Mouse (Mus musculus) frontal cortex, postnatal 25 days (tissue): Measurements from ENCODE around the gene Itsn1.

ENCODE experiments used
- DNase-seq, 2 experiments: peaks; one replicate each; pipeline ENCODE4 v3.0.0; 2022; ENCODE audit warnings: low spot score in 2 of 2

The Itsn1 gene

GRCm38 (mm10) chr16:91730446-91730845 is 1.4 kb downstream of the Itsn1 start:
- DNase-seq = no peak

- no peak for DNase-seq
These were observed 3.7 kb downstream of the Itsn1 start for GRCm38 (mm10) chr16:91732816-91733215.

GRCm38 (mm10) chr16:91734771-91735170 is 5.7 kb downstream of the Itsn1 start:
- DNase-seq = no peak

- no peak for DNase-seq
These were observed 7.2 kb downstream of the Itsn1 start for GRCm38 (mm10) chr16:91736046-91736816.

DNA sequence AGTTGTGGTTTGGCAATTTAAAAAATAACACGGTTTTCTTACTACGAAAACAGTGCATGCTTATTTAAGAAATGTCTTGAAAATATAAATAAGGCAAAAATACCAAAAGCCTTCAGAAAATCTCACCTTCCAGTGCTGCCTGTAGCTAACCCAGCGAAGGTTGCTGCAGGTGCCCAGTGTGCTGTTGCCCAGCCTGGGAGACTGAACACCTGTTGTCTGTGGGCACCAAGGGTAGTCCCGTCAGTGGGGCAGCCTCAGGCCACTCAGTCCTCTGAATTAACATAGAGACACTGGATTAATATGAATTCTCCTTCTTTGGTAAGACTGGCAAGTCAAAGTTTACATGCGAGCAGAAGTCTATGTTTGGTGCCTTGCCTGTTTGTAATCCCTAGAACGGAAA is 9.4 kb downstream of the Itsn1 start:
- DNase-seq = no peak

GRCm38 (mm10) chr16:91740184-91740917 is 11.3 kb downstream of the Itsn1 start:
- DNase-seq = no peak

DNA sequence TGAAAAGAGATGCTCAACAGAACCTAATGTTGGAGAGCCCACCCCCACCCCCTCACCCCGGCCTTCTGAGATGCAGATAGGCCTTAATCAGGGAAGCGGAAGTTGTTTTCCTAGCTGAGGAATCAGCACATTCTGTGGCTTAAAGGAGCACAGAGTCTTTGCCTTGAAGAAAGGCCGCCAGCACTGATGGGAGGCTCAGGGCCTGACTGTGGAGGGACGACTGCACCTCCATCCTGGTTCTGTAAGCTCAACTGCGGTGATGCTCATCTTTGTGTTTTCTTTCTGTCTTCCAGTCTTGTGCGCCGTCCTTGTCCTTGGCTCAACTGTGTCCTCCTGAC is 11.8 kb downstream of the Itsn1 start:
- no peak for DNase-seq

DNA sequence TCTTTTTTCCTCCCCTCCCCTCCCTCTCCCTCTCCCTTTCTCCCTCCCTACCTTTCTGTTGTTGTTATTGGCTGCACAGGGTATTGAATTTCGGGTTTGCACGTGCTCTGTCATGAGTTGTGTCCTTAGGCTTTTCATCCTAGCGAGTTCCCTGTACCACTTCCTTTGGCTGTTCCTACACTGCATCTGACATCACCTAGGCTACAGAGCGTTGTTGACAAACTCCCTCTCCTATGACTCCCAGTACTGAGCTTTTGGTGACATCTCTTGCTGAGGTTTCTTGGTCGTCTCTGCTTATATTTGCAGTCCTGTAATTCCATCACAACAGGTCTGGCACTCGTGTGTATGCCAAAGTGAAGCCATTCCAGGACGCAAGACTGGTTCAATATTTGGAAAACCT is 14.0 kb downstream of the Itsn1 start:
- no peak for DNase-seq

DNA sequence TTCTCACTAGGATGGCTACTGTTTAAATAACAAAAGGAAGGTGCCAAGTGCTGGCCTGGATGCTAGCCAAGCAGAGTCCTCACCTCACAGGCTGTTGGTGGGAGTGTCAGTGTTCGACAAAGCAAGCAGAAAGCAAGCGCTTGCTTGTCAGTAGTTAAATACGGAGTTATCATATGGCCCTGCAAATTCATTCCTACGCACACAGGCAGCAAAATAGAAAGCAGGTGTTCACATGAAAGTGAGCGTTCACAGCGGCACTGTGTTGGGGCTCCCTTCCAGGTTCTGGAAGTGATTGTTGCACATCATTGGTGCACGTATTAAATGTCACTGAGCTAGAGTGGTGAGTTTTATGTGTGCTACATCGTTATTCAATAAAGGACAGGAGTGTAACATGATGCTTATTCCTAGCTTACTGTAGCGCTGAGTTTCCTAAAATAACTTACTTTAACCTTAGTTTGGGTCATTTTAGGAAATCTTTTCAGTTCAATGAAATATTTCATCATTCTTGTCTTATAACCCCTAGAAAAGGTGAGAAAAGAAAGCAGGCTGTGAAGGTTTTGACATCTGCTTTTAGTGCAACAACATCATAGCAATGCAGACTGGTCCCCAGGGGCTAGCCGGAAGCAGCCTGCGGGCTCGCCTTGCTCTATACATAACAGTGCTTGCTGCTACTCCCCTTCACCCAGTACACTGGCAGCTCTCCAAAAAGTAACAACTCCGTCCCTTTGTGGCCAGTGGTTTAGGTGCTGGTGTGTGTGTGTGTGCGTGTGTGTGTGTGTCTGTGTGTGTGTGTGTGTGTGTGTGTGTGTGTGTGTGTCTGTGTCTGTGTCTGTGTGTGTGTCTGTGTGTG is 17.2 kb downstream of the Itsn1 start:
- no peak for DNase-seq

- no peak for DNase-seq
These were observed 18.5 kb downstream of the Itsn1 start for GRCm38 (mm10) chr16:91747567-91747966.

DNA sequence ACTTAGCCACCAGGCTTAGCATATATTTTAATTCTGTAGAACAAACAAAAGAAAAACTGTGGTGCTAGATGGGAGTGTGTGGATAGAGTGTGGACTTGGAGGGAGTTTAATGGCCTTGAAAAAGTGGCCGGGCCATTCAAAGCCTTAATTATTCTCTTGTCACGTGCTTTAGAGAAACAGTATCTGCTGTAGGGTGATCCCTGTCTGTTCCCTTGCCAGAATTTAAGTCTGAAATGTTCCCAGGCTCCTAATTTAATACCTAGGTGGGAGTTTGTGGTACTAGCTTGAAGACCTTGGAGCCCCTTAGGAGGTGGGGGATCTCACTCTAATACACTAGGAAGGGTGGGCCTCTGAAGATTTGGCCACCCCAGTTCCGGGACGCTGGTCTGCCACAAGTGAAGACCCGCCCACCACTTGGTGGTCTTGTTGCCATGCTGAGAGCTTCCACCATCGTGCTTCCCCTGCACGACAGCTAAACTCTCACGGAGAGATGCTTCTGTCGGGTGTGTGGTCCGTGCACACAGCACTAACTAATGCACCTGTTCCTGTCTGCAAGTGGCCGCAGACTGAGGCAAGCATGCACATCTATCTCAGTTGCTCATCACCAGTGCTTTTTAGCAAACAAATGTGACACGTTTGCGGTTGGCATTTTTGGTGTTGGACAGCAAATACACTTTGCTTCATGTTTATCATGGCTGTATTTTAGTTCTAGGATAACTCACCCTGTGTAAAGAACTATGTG is 22.7 kb downstream of the Itsn1 start:
- no peak for DNase-seq

DNA sequence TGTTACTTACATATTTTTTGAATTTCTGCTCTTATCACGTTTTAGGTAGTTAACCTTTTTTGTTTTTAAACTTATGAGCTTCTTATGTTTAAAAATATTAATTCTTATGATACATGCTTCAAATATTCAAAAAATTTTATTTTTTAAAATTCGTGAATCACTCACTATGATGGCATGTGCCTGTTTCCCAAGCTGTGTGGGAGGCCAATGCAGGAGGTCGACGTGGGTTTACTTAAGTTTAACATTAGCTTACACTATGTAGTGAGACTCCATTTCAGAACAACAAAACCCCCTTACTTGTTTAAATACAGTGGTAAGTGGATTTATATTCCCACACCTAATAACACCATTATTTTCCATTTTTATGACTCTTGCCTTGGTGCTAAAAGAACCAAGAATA is 24.5 kb downstream of the Itsn1 start:
- no peak for DNase-seq

DNA sequence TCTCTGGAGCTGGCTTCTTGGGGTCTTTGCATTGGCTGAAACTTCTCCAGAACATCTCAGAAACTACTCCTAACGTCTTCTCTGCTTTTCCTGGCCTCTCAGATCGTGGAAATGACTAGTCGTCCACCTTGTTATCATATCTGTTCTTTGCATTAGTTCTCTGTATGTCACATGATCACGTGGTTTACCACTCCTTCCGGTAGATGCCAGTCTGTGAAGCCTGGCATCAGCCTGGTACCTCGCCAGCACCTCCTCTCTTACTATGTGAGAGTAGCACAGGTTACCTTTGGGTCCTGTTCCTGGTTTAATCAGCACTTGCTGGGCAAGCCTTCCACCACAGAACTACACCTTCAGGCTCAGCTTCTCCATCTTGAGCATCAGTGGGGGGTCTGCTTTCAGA is 25.9 kb downstream of the Itsn1 start:
- DNase-seq = no peak

DNA sequence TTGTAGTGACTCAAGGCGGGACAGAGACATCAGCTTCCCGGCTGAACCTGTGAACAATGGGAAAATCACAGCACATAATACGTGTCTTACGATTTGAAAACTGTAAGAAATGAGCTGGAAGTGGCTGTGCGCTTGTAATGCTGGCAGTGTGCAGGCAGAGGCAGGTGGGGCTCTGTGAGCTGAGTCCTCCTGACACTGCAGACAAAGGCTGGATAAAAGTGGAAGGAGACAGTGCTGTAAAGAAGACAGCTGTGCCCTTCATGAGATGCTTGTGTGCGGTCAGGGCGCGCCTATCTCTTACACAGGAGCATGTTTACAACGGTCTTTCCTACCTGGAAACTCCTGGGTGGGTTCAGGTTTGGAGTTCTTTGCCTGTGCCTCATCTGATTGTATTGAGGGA is 32.1 kb downstream of the Itsn1 start:
- no peak for DNase-seq

DNA sequence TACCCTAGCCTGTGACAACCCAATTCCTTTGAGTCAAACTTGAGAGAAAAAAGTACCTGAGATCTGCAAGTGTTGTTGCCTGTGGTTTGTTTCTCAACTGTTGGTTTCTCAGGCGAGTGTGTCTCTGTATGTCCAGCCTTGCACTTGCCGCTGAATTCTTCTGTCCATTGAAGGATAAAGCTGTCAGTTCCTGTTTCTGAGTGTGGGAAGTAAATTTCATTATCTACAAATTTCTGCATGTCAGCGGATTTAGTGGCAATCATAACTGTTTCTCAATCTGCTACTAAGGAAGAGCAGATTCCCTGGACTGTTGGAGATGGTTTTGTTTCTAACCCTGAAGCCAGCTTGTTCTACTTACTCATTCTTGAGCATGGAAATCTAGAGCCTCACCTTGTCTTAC is 32.7 kb downstream of the Itsn1 start:
- DNase-seq = no peak

DNA sequence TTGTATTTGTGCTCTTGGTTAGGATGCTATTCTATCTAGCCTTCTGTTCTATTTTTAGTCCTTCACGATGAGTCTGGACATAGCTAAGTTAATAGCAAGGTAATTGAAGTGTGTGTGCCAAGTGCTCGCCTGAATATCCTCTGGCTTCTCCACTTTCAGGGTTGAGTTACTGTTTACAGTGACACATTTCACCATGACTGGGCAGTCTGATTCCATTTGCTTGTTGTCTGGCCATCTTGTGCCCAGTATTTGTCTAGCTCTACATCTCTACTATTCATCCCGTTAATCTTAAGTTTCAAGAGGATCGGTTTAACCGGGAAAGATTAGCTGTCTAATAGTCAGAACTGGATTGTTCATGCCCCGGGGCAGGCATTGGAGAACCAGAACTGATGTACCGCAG is 33.4 kb downstream of the Itsn1 start:
- no peak for DNase-seq

- no peak for DNase-seq
These were observed 34.9 kb downstream of the Itsn1 start for GRCm38 (mm10) chr16:91763975-91764374.

- no peak for DNase-seq
These were observed 35.3 kb downstream of the Itsn1 start for GRCm38 (mm10) chr16:91764414-91764813.

DNA sequence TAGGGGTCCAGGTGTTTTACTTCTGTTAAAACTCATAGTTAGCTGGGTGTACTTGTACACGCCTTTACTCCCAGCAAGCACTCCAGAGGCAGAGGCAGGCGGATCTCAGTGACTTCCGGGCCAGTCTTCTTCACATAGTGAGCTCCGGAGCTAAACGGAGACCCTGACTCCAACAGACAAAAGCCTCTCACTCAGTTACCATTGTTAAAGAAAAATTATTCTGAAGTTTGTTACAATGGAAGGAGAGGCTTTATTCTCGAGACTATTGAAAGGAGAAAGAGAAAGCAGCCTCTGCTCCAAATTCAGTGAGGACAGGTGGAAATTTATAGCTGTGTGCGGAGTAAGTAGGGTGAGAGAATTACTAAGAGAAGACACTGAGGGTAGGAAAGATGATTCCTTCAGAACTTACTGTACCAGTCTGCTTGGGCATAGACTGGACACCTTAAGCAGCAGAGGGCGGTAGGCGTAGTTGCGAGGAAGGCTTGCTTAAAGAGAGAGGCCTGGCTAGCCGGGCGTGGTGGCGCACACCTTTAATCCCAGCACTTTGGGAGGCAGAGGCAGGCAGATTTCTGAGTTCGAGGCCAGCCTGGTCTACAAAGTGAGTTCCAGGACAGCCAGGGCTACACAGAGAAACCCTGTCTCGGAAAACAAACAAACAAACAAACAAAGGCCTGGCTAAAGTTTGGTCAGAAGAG is 36.2 kb downstream of the Itsn1 start:
- no peak for DNase-seq

GRCm38 (mm10) chr16:91765816-91766210 is 36.7 kb downstream of the Itsn1 start:
- no peak for DNase-seq

- no peak for DNase-seq
These were observed 38.2 kb downstream of the Itsn1 start for GRCm38 (mm10) chr16:91767165-91767701.
